Mouse (Mus musculus) intestine, embryonic 15.5 days (tissue): ENCODE data around the gene Ly75. TPM values are rescaled to one million over a fixed set of nuclear protein-coding genes. Genes with fewer than 3 reads are reported as not detected.

ENCODE experiments used
- ATAC-seq: fragments of 200-750 bp; cut with Nextera tagmentation; 2 replicates; pipeline ENCODE4 v1.8.0; 2017; ENCODE audit warnings: moderate TSS enrichment, moderate library complexity
- H3K27ac ChIP-seq: fragments of 300-500 bp; sonication (generic); 2 replicates; pipeline ENCODE4 v1.5.1; 2015; ENCODE audit warnings: mild to moderate bottlenecking, inconsistent platforms
- H3K27me3 ChIP-seq: fragments of 300-500 bp; sonication (generic); replicated peaks from 2 replicates; pipeline ENCODE4 v1.6.1; 2015; ENCODE audit warnings: inconsistent platforms
- H3K36me3 ChIP-seq: fragments of 300-500 bp; sonication (generic); 2 replicates; pipeline ENCODE4 v1.6.1; 2015; ENCODE audit warnings: inconsistent platforms
- H3K4me1 ChIP-seq: fragments of 300-500 bp; sonication (generic); replicated peaks from 2 replicates; pipeline ENCODE4 v1.6.1; 2015; ENCODE audit warnings: inconsistent platforms
- H3K4me2 ChIP-seq: fragments of 300-500 bp; sonication (generic); replicated peaks from 2 replicates; pipeline ENCODE4 v1.6.1; 2015; ENCODE audit warnings: mild to moderate bottlenecking, inconsistent platforms
- H3K4me3 ChIP-seq: fragments of 300-500 bp; sonication (generic); replicated peaks from 2 replicates; pipeline ENCODE4 v1.5.1; 2015; ENCODE audit warnings: inconsistent platforms
- H3K9ac ChIP-seq: fragments of 300-500 bp; sonication (generic); 2 replicates; pipeline ENCODE4 v1.6.1; 2015; ENCODE audit warnings: inconsistent platforms
- H3K9me3 ChIP-seq: fragments of 300-500 bp; sonication (generic); 2 replicates; pipeline ENCODE4 v1.6.1; 2016; ENCODE audit warnings: inconsistent platforms
- WGBS: fragments of 180-500 bp; shearing (Covaris S2); methylation state at CpG from one replicate; pipeline ENCODE4 v1.1.7; 2015; 5-methylcytosine and 5-hydroxymethylcytosine counted together
- polyA plus RNA-seq: library from polyadenylated mRNA; unstranded; fragments of >200 nt; fragmentation: Nextera tagmentation; extraction: Ambion mirVana; gene quantifications from 2 replicates; pipeline ENCODE4 v1.2.1, GENCODE M21; 2015

Ly75 gene
- polyA plus RNA-seq, 1 experiment from 2014 or later = 1.1 TPM

GRCm38 (mm10) chr2:60367871-60368270, 15.2 kb downstream of the Ly75 start:
- 80% methylated on average over 7 of the region's 7 CpGs for WGBS
- ATAC-seq = no peak
- no peak overlapping the region for H3K27ac ChIP-seq
- H3K9me3 ChIP-seq = no peaks in the 10 kb centered on the region
- H3K4me1 ChIP-seq = no peaks in the 10 kb centered on the region
- H3K9ac ChIP-seq = no peak overlapping the region
- no peak overlapping the region for H3K4me3 ChIP-seq
- H3K27me3 ChIP-seq = no peaks in the 10 kb centered on the region
- no peaks in the 10 kb centered on the region for H3K36me3 ChIP-seq
- H3K4me2 ChIP-seq = no peak overlapping the region

GRCm38 (mm10) chr2:60367204-60367603, 15.9 kb downstream of the Ly75 start:
- Histone ChIP-seq H3K36me3 (no peaks in the 10 kb centered on the region), H3K4me2 (no peak overlapping the region), H3K27me3 (no peaks in the 10 kb centered on the region), H3K4me1 (no peaks in the 10 kb centered on the region), H3K4me3 (no peak overlapping the region), H3K27ac (no peak overlapping the region), H3K9ac (no peak overlapping the region), H3K9me3 (no peaks in the 10 kb centered on the region)
- WGBS = 95% methylated on average over 2 of the region's 2 CpGs
- no peak for ATAC-seq

- no peak overlapping the region for H3K9ac ChIP-seq
- WGBS = 83% methylated on average over 5 of the region's 5 CpGs
- H3K4me3 ChIP-seq = no peak overlapping the region
- no peaks in the 10 kb centered on the region for H3K36me3 ChIP-seq
- no peaks in the 10 kb centered on the region for H3K4me1 ChIP-seq
- no peak overlapping the region for H3K27ac ChIP-seq
- H3K27me3 ChIP-seq = no peaks in the 10 kb centered on the region
- H3K9me3 ChIP-seq = no peaks in the 10 kb centered on the region
- no peak overlapping the region for H3K4me2 ChIP-seq
- no peak for ATAC-seq
Observed at GRCm38 (mm10) chr2:60365820-60366610, 17.1 kb downstream of the Ly75 start.

DNA sequence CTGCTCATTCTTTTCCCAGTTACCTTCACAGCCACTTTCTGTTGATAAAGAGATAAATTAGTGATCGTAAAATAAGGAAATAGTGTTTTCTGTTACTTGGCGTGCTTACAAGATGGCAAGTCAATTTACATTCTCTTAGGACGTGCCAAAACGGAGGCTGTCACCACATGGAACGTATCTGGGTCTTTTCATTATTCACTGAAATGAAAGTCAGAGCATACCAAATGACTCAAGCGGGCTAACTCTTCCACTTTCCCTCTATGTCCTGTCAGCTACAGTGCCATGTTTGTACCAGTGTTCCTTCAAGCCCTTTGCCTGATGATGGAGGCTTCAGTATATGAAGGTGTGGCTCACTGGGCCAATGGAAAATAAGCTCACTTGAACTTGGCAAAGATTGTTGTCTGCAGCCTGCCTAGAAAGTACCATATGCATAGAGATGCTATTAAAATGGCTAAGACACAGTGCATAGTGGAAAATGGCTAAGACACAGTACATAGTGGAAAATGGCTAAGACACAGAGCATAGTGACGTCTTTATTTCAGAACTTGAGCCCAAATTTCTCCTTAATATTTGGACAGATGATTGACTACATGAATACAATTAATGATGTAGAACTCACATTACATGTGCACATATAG, 17.8 kb downstream of the Ly75 start:
- WGBS = 70% methylated on average over 7 of the region's 7 CpGs
- ATAC-seq = no peak

GRCm38 (mm10) chr2:60362146-60362545, 21.0 kb downstream of the Ly75 start:
- Histone ChIP-seq H3K4me1 (no peaks in the 10 kb centered on the region), H3K36me3 (no peaks in the 10 kb centered on the region), H3K9ac (no peak overlapping the region), H3K9me3 (no peaks in the 10 kb centered on the region), H3K27ac (no peak overlapping the region), H3K4me3 (no peak overlapping the region), H3K27me3 (no peaks in the 10 kb centered on the region), H3K4me2 (no peak overlapping the region)
- WGBS = 87% methylated on average over 6 of the region's 6 CpGs
- no peak for ATAC-seq

More for the DNA sequence above, 17.8 kb downstream of the Ly75 start:
- Histone ChIP-seq H3K27me3 (no peaks in the 10 kb centered on the region), H3K9ac (no peak overlapping the region), H3K4me2 (no peak overlapping the region), H3K36me3 (no peaks in the 10 kb centered on the region), H3K9me3 (no peaks in the 10 kb centered on the region), H3K4me3 (no peak overlapping the region), H3K4me1 (no peaks in the 10 kb centered on the region), H3K27ac (no peak overlapping the region)

- no peak overlapping the region for H3K4me2 ChIP-seq
- ATAC-seq = no peak
- H3K36me3 ChIP-seq = no peaks in the 10 kb centered on the region
- H3K9me3 ChIP-seq = no peaks in the 10 kb centered on the region
- 95% methylated on average over 3 of the region's 3 CpGs for WGBS
- no peaks in the 10 kb centered on the region for H3K4me1 ChIP-seq
- H3K9ac ChIP-seq = no peak overlapping the region
- no peaks in the 10 kb centered on the region for H3K27me3 ChIP-seq
- no peak overlapping the region for H3K4me3 ChIP-seq
- no peak overlapping the region for H3K27ac ChIP-seq
Observed at GRCm38 (mm10) chr2:60359796-60360195, 23.3 kb downstream of the Ly75 start.

DNA sequence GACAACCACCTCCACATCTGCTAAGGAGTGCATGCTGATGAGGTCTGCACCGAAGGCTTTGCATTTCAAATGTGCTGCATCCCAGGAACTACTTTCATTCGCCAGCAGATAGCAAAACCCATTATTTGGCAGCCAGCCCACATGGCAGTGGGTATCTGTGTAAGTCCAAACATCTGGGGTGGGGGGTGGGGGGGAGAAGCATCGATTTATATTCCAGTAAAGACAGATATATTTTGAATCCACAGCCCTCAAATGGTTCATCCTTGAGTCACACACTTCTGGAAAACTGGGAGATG, 27.8 kb downstream of the Ly75 start:
- Histone ChIP-seq H3K4me1 (no peaks in the 10 kb centered on the region), H3K27me3 (no peaks in the 10 kb centered on the region), H3K36me3 (no peaks in the 10 kb centered on the region), H3K4me3 (no peak overlapping the region), H3K9me3 (no peaks in the 10 kb centered on the region), H3K9ac (no peak overlapping the region), H3K4me2 (peak overlapping the region; percentile 37; the same call in 1 of the 2 replicates), H3K27ac (no peak overlapping the region)
- 26% methylated on average over 3 of the region's 3 CpGs for WGBS
- no peak for ATAC-seq

DNA sequence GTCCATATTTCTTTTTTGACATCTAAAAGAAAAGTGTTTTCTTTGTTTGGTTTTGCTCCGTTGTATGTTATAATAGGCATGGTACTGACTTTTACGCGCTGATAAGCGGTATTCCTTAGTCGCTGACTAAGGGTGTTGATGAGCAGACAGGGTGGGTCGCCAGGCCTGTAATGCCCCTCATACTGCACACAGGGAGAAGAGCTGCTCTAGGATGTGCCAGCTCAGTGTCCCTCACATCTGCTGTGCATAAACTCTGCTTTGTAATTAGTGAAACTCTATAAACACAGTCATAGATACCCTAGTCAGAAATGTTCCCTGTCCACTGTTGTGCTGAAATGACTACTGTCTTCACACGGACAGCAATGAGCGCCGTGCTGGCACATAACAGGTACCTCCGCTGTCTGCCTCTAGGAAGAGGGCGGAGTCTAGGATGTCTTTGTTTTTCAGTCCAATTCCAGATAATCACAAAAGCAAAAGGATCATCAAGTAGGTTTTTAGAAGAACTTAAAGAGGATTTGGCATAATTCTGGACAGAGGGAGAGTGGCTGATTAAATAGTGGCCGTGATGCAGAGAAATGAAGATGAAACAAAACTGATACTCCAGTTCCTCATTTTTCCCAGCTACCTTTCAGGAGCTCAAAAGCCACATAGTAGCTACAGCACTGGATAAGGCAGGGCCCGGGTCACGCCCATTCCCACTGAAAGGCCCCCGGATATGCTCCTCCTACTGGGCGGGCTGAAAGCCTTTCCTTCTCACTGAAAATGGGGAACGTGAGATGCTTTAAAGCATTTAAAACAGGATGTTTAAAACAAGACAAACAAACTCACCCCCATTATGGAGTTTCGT, 28.3 kb downstream of the Ly75 start:
- Histone ChIP-seq H3K9ac (no peak overlapping the region), H3K27me3 (no peaks in the 10 kb centered on the region), H3K4me1 (no peaks in the 10 kb centered on the region), H3K36me3 (no peaks in the 10 kb centered on the region), H3K9me3 (no peaks in the 10 kb centered on the region), H3K4me3 (no peak overlapping the region), H3K4me2 (peak overlapping the region; percentile 37; the same call in 1 of the 2 replicates), H3K27ac (no peak overlapping the region)
- WGBS = 65% methylated on average over 18 of the region's 18 CpGs
- ATAC-seq = no peak

- H3K9me3 ChIP-seq = no peaks in the 10 kb centered on the region
- ATAC-seq = no peak
- WGBS = 83% methylated on average over 5 of the region's 5 CpGs
Observed at GRCm38 (mm10) chr2:60352296-60352695, 30.8 kb downstream of the Ly75 start.

DNA sequence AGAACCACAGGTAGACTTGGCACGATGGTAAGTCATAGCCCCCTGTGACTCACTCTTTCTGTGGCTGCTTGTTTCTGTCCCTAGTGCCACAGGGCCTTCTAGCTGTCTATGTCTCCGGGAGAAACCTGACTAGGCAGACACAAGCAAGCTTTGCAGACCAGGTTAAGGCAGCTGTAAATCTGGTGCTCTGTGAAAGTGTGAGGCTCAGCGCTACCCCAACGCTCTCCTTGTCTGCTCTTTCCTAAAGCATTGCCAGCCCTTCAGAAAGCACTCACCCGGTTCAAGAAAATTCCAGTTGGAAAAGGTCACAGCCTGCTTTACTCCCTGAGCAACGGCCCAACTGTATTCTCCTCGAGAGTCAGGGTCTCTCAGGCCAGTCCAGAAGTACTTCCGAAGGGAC, 31.3 kb downstream of the Ly75 start:
- no peak overlapping the region for H3K27ac ChIP-seq
- 81% methylated on average over 8 of the region's 8 CpGs for WGBS
- ATAC-seq = no peak
- no peak overlapping the region for H3K4me3 ChIP-seq
- H3K9me3 ChIP-seq = no peaks in the 10 kb centered on the region
- H3K9ac ChIP-seq = no peak overlapping the region
- H3K36me3 ChIP-seq = no peaks in the 10 kb centered on the region
- H3K4me1 ChIP-seq = no peaks in the 10 kb centered on the region
- no peak overlapping the region for H3K4me2 ChIP-seq
- no peaks in the 10 kb centered on the region for H3K27me3 ChIP-seq

More at GRCm38 (mm10) chr2:60352296-60352695, 30.8 kb downstream of the Ly75 start:
- Histone ChIP-seq H3K4me3 (no peak overlapping the region), H3K36me3 (no peaks in the 10 kb centered on the region), H3K4me1 (no peaks in the 10 kb centered on the region), H3K4me2 (no peak overlapping the region), H3K27me3 (no peaks in the 10 kb centered on the region), H3K27ac (no peak overlapping the region), H3K9ac (no peak overlapping the region)

GRCm38 (mm10) chr2:60347875-60348274, 35.2 kb downstream of the Ly75 start:
- Histone ChIP-seq H3K4me1 (no peaks in the 10 kb centered on the region), H3K4me2 (no peak overlapping the region), H3K9me3 (no peaks in the 10 kb centered on the region), H3K4me3 (no peak overlapping the region), H3K36me3 (no peaks in the 10 kb centered on the region), H3K27ac (no peak overlapping the region), H3K9ac (no peak overlapping the region), H3K27me3 (no peaks in the 10 kb centered on the region)
- 88% methylated on average over 7 of the region's 7 CpGs for WGBS
- ATAC-seq = no peak

GRCm38 (mm10) chr2:60346531-60346930, 36.6 kb downstream of the Ly75 start:
- no peak overlapping the region for H3K9ac ChIP-seq
- no peaks in the 10 kb centered on the region for H3K36me3 ChIP-seq
- H3K4me2 ChIP-seq = no peak overlapping the region
- no peaks in the 10 kb centered on the region for H3K4me1 ChIP-seq
- 87% methylated on average over 8 of the region's 8 CpGs for WGBS
- H3K27me3 ChIP-seq = no peaks in the 10 kb centered on the region
- H3K4me3 ChIP-seq = no peak overlapping the region
- no peak overlapping the region for H3K27ac ChIP-seq
- no peaks in the 10 kb centered on the region for H3K9me3 ChIP-seq
- no peak for ATAC-seq
